Mouse (Mus musculus) midbrain, embryonic 16.5 days (tissue): Measurements from ENCODE around the gene Eva1a. TPM values are rescaled to one million over a fixed set of nuclear protein-coding genes. Genes with fewer than 3 reads are reported as not detected.

Experiments
- ATAC-seq: fragments of 200-750 bp; cut with Nextera tagmentation; 2 replicates; pipeline ENCODE4 v1.8.0; 2017; ENCODE audit warnings: moderate TSS enrichment
- H3K27ac ChIP-seq: fragments of 300-500 bp; sonication (generic); 2 replicates; pipeline ENCODE4 v1.5.1; 2014; ENCODE audit warnings: mild to moderate bottlenecking, low read length, mixed read lengths
- H3K27me3 ChIP-seq: fragments of 300-500 bp; sonication (generic); 2 replicates; pipeline ENCODE4 v1.6.1; 2014; ENCODE audit warnings: low read depth, low read length, mixed read lengths; ENCODE audit not compliant: control insufficient read depth, insufficient read depth
- H3K36me3 ChIP-seq: fragments of 300-500 bp; sonication (generic); 2 replicates; pipeline ENCODE4 v1.6.1; 2014; ENCODE audit warnings: mild to moderate bottlenecking, low read length, moderate library complexity, mixed read lengths; ENCODE audit not compliant: control insufficient read depth, insufficient read depth
- H3K4me1 ChIP-seq: fragments of 300-500 bp; sonication (generic); 2 replicates; pipeline ENCODE4 v1.6.1; 2014; ENCODE audit warnings: mild to moderate bottlenecking, low read length, mixed read lengths; ENCODE audit not compliant: control insufficient read depth, insufficient read depth
- H3K4me2 ChIP-seq: fragments of 300-500 bp; sonication (generic); 2 replicates; pipeline ENCODE4 v1.6.1; 2014; ENCODE audit warnings: mild to moderate bottlenecking, low read length, mixed read lengths
- H3K4me3 ChIP-seq: fragments of 300-500 bp; sonication (generic); 2 replicates; pipeline ENCODE4 v1.5.1; 2014; ENCODE audit warnings: low read depth, mild to moderate bottlenecking, low read length, moderate library complexity, mixed read lengths
- H3K9ac ChIP-seq: fragments of 300-500 bp; sonication (generic); 2 replicates; pipeline ENCODE4 v1.6.1; 2014; ENCODE audit warnings: low read depth, low read length, mixed read lengths
- H3K9me3 ChIP-seq: fragments of 300-500 bp; sonication (generic); replicated peaks from 2 replicates; pipeline ENCODE4 v1.6.1; 2014; ENCODE audit warnings: mild to moderate bottlenecking, low read length, mixed read lengths; ENCODE audit not compliant: control insufficient read depth, poor library complexity, severe bottlenecking
- WGBS: fragments of 180-500 bp; shearing (Covaris S2); extraction: QIAGEN DNeasy Blood & Tissue Kit; methylation state at CpG from one replicate; pipeline ENCODE4 v1.1.7; 2014; 5-methylcytosine and 5-hydroxymethylcytosine counted together
- polyA plus RNA-seq: library from polyadenylated mRNA; unstranded; fragments of >200 nt; fragmentation: Nextera tagmentation; extraction: Ambion mirVana; gene quantifications from 2 replicates; pipeline ENCODE4 v1.2.1, GENCODE M21; 2015

Gene Eva1a
- polyA plus RNA-seq, 1 experiment from 2014 or later: 0.63 TPM

DNA sequence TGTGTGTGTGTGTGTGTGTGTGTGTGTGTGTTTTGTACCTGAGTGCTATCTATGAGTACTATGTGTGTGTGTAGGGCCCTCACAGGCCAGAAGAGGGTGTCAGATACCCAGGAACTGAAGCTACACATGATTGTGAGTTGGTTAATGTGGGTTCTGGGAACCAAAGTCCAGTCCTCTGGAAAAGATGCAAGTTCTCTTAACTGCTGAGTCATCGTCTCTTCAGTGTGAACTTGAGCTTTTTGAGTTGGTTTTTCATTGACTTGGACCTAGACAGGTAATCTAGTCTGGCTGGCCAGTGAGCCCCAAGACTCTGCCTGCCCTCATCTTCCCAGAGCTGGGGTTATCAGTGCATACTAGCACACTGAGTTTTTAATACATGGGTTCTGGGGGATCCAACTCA, 70.3 kb downstream of the Eva1a start:
- H3K9ac ChIP-seq: no peak overlapping the region
- no peak for ATAC-seq
- no peaks in the 10 kb centered on the region for H3K9me3 ChIP-seq
- H3K4me2 ChIP-seq: no peak overlapping the region
- H3K27me3 ChIP-seq: no peaks in the 10 kb centered on the region
- WGBS: 96% methylated on average over 1 of the region's 1 CpGs
- H3K4me1 ChIP-seq: no peaks in the 10 kb centered on the region
- no peak overlapping the region for H3K27ac ChIP-seq
- no peaks in the 10 kb centered on the region for H3K36me3 ChIP-seq
- H3K4me3 ChIP-seq: no peak overlapping the region

DNA sequence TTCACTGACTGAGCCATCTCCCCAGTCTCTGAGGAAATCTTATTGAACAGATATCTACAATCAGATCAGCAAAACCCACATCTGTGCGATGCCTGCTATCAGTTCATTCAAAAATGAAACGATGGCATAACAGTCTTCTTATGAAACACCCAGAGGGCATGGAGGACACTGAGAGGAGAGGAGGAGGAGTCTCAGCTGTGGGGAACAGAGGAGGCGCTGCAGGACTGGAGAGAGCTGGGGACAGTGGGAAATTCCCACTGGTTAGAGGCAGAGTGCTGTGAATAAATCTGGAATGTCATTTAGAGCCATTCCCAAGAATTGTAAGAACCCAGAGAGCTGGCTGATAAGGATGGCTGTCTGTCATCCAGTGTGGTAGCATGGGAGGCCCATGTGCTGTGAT, 70.7 kb downstream of the Eva1a start:
- Histone ChIP-seq H3K4me3 (no peak overlapping the region), H3K27me3 (no peaks in the 10 kb centered on the region), H3K36me3 (no peaks in the 10 kb centered on the region), H3K9me3 (no peaks in the 10 kb centered on the region), H3K27ac (no peak overlapping the region), H3K4me2 (no peak overlapping the region), H3K4me1 (no peaks in the 10 kb centered on the region), H3K9ac (no peak overlapping the region)
- 79% methylated on average over 3 of the region's 3 CpGs for WGBS
- no peak for ATAC-seq

DNA sequence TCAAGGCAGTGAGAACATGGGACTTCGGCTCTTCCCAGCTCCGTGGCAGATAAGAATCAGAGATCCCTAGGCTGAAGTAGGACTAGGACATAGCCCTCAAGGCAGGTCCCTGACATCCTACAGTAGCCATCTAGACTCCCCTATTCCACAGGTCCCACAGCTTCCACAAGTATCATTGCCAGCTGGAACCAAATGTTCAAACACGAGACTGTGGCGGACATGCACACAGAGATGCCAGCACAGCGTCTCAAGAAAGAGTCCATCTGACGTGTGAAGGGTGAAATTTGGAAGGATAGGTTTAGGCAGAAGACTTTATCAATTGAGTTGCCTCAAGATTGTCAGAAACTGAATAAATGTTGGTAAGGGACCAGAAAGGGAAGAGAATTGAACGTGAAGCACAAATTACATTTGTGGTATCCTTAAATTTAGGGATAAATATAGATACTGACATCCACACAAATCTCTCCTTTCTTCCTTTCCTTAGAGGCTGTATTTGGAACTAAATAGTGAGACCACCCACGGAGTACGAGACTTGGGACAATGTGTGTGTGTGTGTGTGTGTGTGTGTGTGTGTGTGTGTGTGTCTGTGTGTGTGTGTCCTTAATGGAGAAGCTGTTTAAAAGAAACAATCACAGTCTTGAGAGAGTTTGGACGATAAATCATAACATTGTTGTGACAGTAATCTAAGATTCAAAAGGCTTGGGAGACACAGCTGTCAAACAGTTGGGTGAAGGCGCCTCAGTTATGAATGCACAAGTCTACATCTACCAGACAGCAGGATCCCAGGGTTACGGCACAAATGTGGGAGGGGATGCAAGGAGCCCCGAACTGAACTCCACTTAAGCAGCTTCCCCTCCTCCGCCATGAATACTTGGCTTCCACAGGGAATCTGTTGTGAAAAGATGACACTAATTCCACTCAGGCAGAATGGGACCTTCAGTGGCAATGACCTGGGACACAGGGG, 71.6 kb downstream of the Eva1a start:
- Histone ChIP-seq H3K9me3 (no peaks in the 10 kb centered on the region), H3K27ac (no peak overlapping the region), H3K4me1 (no peaks in the 10 kb centered on the region), H3K9ac (no peak overlapping the region), H3K4me2 (no peak overlapping the region), H3K36me3 (no peaks in the 10 kb centered on the region), H3K4me3 (no peak overlapping the region), H3K27me3 (no peaks in the 10 kb centered on the region)
- 71% methylated on average over 14 of the region's 14 CpGs for WGBS
- ATAC-seq: no peak

DNA sequence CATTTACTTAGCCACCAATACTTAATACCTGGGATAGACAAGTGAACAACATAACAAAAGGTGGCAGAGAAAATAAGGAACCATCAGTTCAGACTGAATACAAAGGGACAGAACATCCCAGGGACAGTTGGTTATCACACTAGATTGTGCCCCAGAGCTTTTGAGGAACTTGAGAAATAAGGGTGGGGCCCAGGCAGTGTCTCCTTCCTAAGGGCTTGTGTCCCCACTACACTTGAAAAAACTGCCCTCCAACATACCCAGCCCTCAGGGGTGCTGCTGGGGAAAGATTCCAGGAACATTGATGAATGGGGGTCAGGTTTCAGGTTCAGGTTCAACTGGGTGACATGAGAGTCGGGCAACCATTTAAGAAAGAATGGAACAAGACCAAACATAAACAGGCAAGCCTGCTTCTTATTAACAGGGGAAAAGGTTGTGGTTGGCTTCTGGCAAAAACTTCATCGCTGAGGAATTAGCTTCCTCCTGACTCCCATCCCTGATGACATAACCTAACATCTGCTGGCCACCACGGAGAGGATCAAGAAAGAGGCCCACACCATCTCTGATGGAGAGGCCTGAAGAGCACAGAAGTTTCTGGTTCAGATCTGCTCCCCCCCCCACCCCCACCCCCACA, 74.6 kb downstream of the Eva1a start:
- 82% methylated on average over 3 of the region's 3 CpGs for WGBS
- no peaks in the 10 kb centered on the region for H3K4me1 ChIP-seq
- H3K4me3 ChIP-seq: no peak overlapping the region
- no peak overlapping the region for H3K4me2 ChIP-seq
- no peaks in the 10 kb centered on the region for H3K27me3 ChIP-seq
- H3K9ac ChIP-seq: no peak overlapping the region
- no peak overlapping the region for H3K27ac ChIP-seq
- H3K36me3 ChIP-seq: no peaks in the 10 kb centered on the region
- ATAC-seq: no peak
- no peaks in the 10 kb centered on the region for H3K9me3 ChIP-seq

DNA sequence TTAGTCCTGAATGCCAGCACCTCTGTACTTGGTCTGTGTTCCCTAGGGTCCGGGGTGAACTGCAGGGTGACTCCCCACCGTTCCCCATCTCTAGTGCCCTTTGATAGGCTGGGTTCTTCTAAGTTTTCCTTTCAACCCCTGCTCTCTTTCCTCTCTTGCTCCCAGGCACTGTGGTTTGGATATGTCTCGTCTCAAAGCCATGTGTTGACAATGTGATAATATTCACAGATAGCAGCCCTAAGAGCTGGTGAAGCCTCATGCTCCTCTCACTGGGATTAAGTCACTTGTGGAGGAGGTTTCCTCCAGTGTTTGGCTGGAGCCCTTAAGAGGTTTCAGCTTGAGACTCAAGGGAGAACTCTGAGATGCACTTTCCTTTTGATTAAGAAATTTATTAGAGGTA, 75.3 kb downstream of the Eva1a start:
- H3K9ac ChIP-seq: no peak overlapping the region
- H3K4me2 ChIP-seq: no peak overlapping the region
- H3K9me3 ChIP-seq: no peaks in the 10 kb centered on the region
- no peaks in the 10 kb centered on the region for H3K4me1 ChIP-seq
- ATAC-seq: no peak
- no peak overlapping the region for H3K27ac ChIP-seq
- no peaks in the 10 kb centered on the region for H3K36me3 ChIP-seq
- 83% methylated on average over 3 of the region's 3 CpGs for WGBS
- H3K4me3 ChIP-seq: no peak overlapping the region
- H3K27me3 ChIP-seq: no peaks in the 10 kb centered on the region

- H3K4me1 ChIP-seq: no peaks in the 10 kb centered on the region
- no peak overlapping the region for H3K27ac ChIP-seq
- H3K9me3 ChIP-seq: no peaks in the 10 kb centered on the region
- H3K4me2 ChIP-seq: no peak overlapping the region
- WGBS: 90% methylated on average over 5 of the region's 5 CpGs
- H3K4me3 ChIP-seq: no peak overlapping the region
- no peak for ATAC-seq
- H3K27me3 ChIP-seq: no peaks in the 10 kb centered on the region; the same call in 1 of the 2 replicates
- H3K9ac ChIP-seq: no peak overlapping the region
- H3K36me3 ChIP-seq: no peaks in the 10 kb centered on the region
These were observed 77.0 kb downstream of the Eva1a start for GRCm38 (mm10) chr6:82117871-82118270.

GRCm38 (mm10) chr6:82119322-82120162, 78.7 kb downstream of the Eva1a start:
- Histone ChIP-seq H3K9ac (no peak overlapping the region), H3K9me3 (no peaks in the 10 kb centered on the region), H3K27me3 (no peaks in the 10 kb centered on the region; the same call in 1 of the 2 replicates), H3K36me3 (no peaks in the 10 kb centered on the region), H3K27ac (no peak overlapping the region), H3K4me2 (peak overlapping the region; percentile 35; the same call in 1 of the 2 replicates), H3K4me3 (no peak overlapping the region), H3K4me1 (no peaks in the 10 kb centered on the region)
- 20% methylated on average over 16 of the region's 16 CpGs for WGBS
- ATAC-seq: peak; percentile 72; the same call in 1 of the 2 replicates

DNA sequence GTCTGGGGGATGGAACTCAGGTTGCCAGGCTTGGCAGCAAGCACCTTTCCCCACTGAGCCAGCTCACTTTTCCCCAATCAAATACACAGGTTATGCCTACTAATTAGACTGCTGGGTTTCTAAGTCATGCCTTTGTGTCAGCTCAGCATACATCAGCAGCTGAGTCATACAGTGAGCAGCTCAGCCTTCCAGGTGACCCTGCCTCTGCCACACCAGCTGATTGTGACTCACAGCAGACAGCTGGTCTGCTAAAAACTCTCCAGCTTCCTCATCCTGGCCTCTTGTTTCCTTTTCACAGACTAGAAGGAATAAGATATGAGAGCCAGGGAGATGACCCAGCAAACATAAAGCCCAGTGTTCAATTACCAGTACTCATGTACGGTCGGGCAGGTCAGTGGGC, 84.3 kb downstream of the Eva1a start:
- Histone ChIP-seq H3K9me3 (no peaks in the 10 kb centered on the region), H3K4me3 (no peak overlapping the region), H3K36me3 (no peaks in the 10 kb centered on the region), H3K27ac (no peak overlapping the region), H3K4me1 (no peaks in the 10 kb centered on the region), H3K9ac (no peak overlapping the region), H3K27me3 (no peaks in the 10 kb centered on the region; the same call in 1 of the 2 replicates), H3K4me2 (no peak overlapping the region)
- 90% methylated on average over 2 of the region's 2 CpGs for WGBS
- no peak for ATAC-seq
